Mouse (Mus musculus) forebrain, embryonic 10.5 days (tissue): ENCODE data around the gene Kcnd3. TPM values are rescaled to one million over a fixed set of nuclear protein-coding genes. Genes with fewer than 3 reads are reported as not detected.

Source experiments
- DNase-seq: peaks from one replicate; pipeline ENCODE4 v3.0.0-alpha.2; 2017; ENCODE audit warnings: low spot score; ENCODE audit errors: extremely low spot score
- H3K27ac ChIP-seq: fragments of 300-500 bp; sonication (generic); 2 replicates; pipeline ENCODE4 v1.5.1; 2016; ENCODE audit warnings: mild to moderate bottlenecking
- H3K27me3 ChIP-seq: fragments of 300-500 bp; sonication (generic); 2 replicates; pipeline ENCODE4 v1.6.1; 2016; ENCODE audit warnings: mild to moderate bottlenecking; ENCODE audit not compliant: poor library complexity, severe bottlenecking
- H3K36me3 ChIP-seq: fragments of 300-500 bp; sonication (generic); replicated peaks from 2 replicates; pipeline ENCODE4 v1.6.1; 2016; ENCODE audit warnings: mild to moderate bottlenecking, moderate library complexity
- H3K4me1 ChIP-seq: fragments of 300-500 bp; sonication (generic); 2 replicates; pipeline ENCODE4 v1.6.1; 2016
- H3K4me3 ChIP-seq: fragments of 300-500 bp; sonication (generic); 2 replicates; pipeline ENCODE4 v1.5.1; 2016; ENCODE audit warnings: mild to moderate bottlenecking, moderate library complexity
- H3K9me3 ChIP-seq: fragments of 300-500 bp; sonication (generic); 2 replicates; pipeline ENCODE4 v1.6.1; 2016; ENCODE audit warnings: mild to moderate bottlenecking, moderate library complexity
- WGBS: fragments of 180-500 bp; shearing (Covaris S2); methylation state at CpG from one replicate; pipeline ENCODE4 v1.1.7; 2016; 5-methylcytosine and 5-hydroxymethylcytosine counted together
- polyA plus RNA-seq: library from polyadenylated mRNA; unstranded; fragments of >200 nt; fragmentation: Nextera tagmentation; extraction: Ambion mirVana; gene quantifications from 2 replicates; pipeline ENCODE4 v1.2.1, GENCODE M21; 2016

The Kcnd3 gene
- polyA plus RNA-seq, 1 experiment from 2014 or later = 0.31 TPM

GRCm38 (mm10) chr3:105423427-105423826 lies 28.7 kb upstream of the Kcnd3 start:
- Histone ChIP-seq H3K4me3 (no peak overlapping the region), H3K27me3 (no peaks in the 10 kb centered on the region), H3K4me1 (peaks cover 7% of the 10 kb centered on the region; the same call in 1 of the 2 replicates), H3K9me3 (peaks cover 5% of the 10 kb centered on the region; the same call in 1 of the 2 replicates), H3K27ac (no peak overlapping the region), H3K36me3 (no peaks in the 10 kb centered on the region)
- no peak for DNase-seq
- WGBS = 59% methylated on average over 4 of the region's 4 CpGs

GRCm38 (mm10) chr3:105428586-105428985 lies 23.5 kb upstream of the Kcnd3 start:
- H3K4me3 ChIP-seq = no peak overlapping the region
- no peak overlapping the region for H3K27ac ChIP-seq
- peaks cover 7% of the 10 kb centered on the region; the same call in 1 of the 2 replicates for H3K4me1 ChIP-seq
- no peak for DNase-seq
- H3K9me3 ChIP-seq = no peaks in the 10 kb centered on the region
- H3K36me3 ChIP-seq = no peaks in the 10 kb centered on the region
- no peaks in the 10 kb centered on the region for H3K27me3 ChIP-seq

- H3K27ac ChIP-seq = no peak overlapping the region
- no peaks in the 10 kb centered on the region for H3K9me3 ChIP-seq
- no peak for DNase-seq
- H3K36me3 ChIP-seq = no peaks in the 10 kb centered on the region
- WGBS = 76% methylated on average over 2 of the region's 2 CpGs
- H3K27me3 ChIP-seq = no peaks in the 10 kb centered on the region
- no peak overlapping the region for H3K4me3 ChIP-seq
- no peaks in the 10 kb centered on the region for H3K4me1 ChIP-seq
Observed at GRCm38 (mm10) chr3:105436383-105436782, 15.7 kb upstream of the Kcnd3 start.

GRCm38 (mm10) chr3:105436971-105437370 lies 15.2 kb upstream of the Kcnd3 start:
- Histone ChIP-seq H3K27me3 (no peaks in the 10 kb centered on the region), H3K4me3 (no peak overlapping the region), H3K9me3 (no peaks in the 10 kb centered on the region), H3K36me3 (no peaks in the 10 kb centered on the region), H3K27ac (no peak overlapping the region), H3K4me1 (no peaks in the 10 kb centered on the region)
- WGBS = 88% methylated on average over 11 of the region's 11 CpGs
- DNase-seq = no peak

- Histone ChIP-seq H3K9me3 (no peaks in the 10 kb centered on the region), H3K36me3 (no peaks in the 10 kb centered on the region), H3K4me3 (no peak overlapping the region), H3K27ac (no peak overlapping the region), H3K4me1 (no peaks in the 10 kb centered on the region), H3K27me3 (no peaks in the 10 kb centered on the region)
- no peak for DNase-seq
- 75% methylated on average over 4 of the region's 4 CpGs for WGBS
Observed at GRCm38 (mm10) chr3:105440873-105441495, 11.1 kb upstream of the Kcnd3 start.

GRCm38 (mm10) chr3:105450641-105451470 lies 1.3 kb upstream of the Kcnd3 start:
- peaks cover 77% of the 10 kb centered on the region for H3K27me3 ChIP-seq
- WGBS = 1% methylated on average over 22 of the region's 22 CpGs

GRCm38 (mm10) chr3:105452556-105453213 lies 555 bp downstream of the Kcnd3 start:
- Histone ChIP-seq H3K4me3 (peak overlapping the region; percentile 76), H3K4me1 (peaks cover 34% of the 10 kb centered on the region), H3K27me3 (peaks cover 80% of the 10 kb centered on the region), H3K27ac (peak overlapping the region; percentile 84), H3K9me3 (no peaks in the 10 kb centered on the region), H3K36me3 (no peaks in the 10 kb centered on the region)
- WGBS = under 1% methylated on average over 58 of the region's 60 CpGs
- DNase-seq = peak; percentile 56

More at GRCm38 (mm10) chr3:105450641-105451470, 1.3 kb upstream of the Kcnd3 start:
- peak; percentile 49 for DNase-seq
- H3K4me1 ChIP-seq = peaks cover 34% of the 10 kb centered on the region
- no peaks in the 10 kb centered on the region for H3K9me3 ChIP-seq
- H3K36me3 ChIP-seq = no peaks in the 10 kb centered on the region
- peak overlapping the region; percentile 76 for H3K4me3 ChIP-seq
- H3K27ac ChIP-seq = no peak overlapping the region

- H3K36me3 ChIP-seq = no peaks in the 10 kb centered on the region
- 0 out of 2 replicates have a peak overlapping the region, but pooled peaks have one; percentile 84 for H3K27ac ChIP-seq
- H3K9me3 ChIP-seq = no peaks in the 10 kb centered on the region
- DNase-seq = no peak
- H3K27me3 ChIP-seq = peaks cover 78% of the 10 kb centered on the region
- H3K4me3 ChIP-seq = peak overlapping the region; percentile 76
- WGBS = 3% methylated on average over 19 of the region's 19 CpGs
- H3K4me1 ChIP-seq = peaks cover 34% of the 10 kb centered on the region
Observed at GRCm38 (mm10) chr3:105453214-105453950, 1.3 kb downstream of the Kcnd3 start.

GRCm38 (mm10) chr3:105457657-105458056 lies 5.5 kb downstream of the Kcnd3 start:
- no peak overlapping the region for H3K27ac ChIP-seq
- 84% methylated on average over 4 of the region's 4 CpGs for WGBS
- no peak for DNase-seq
- no peak overlapping the region for H3K4me3 ChIP-seq
- no peaks in the 10 kb centered on the region for H3K36me3 ChIP-seq
- H3K9me3 ChIP-seq = no peaks in the 10 kb centered on the region
- peaks cover 13% of the 10 kb centered on the region for H3K4me1 ChIP-seq
- peaks cover 35% of the 10 kb centered on the region for H3K27me3 ChIP-seq

- 82% methylated on average over 8 of the region's 8 CpGs for WGBS
- Histone ChIP-seq H3K36me3 (no peaks in the 10 kb centered on the region), H3K27ac (no peak overlapping the region), H3K9me3 (no peaks in the 10 kb centered on the region), H3K4me1 (no peaks in the 10 kb centered on the region), H3K27me3 (no peaks in the 10 kb centered on the region), H3K4me3 (no peak overlapping the region)
- DNase-seq = no peak
Observed at GRCm38 (mm10) chr3:105466538-105466937, 14.4 kb downstream of the Kcnd3 start.

- Histone ChIP-seq H3K36me3 (no peaks in the 10 kb centered on the region), H3K4me3 (no peak overlapping the region), H3K9me3 (no peaks in the 10 kb centered on the region), H3K27ac (no peak overlapping the region), H3K4me1 (no peaks in the 10 kb centered on the region), H3K27me3 (no peaks in the 10 kb centered on the region)
- DNase-seq = no peak
- 95% methylated on average over 1 of the region's 1 CpGs for WGBS
Observed at GRCm38 (mm10) chr3:105472564-105472963, 20.4 kb downstream of the Kcnd3 start.

GRCm38 (mm10) chr3:105476408-105476807 lies 24.3 kb downstream of the Kcnd3 start:
- Histone ChIP-seq H3K4me1 (peaks cover 5% of the 10 kb centered on the region; the same call in 1 of the 2 replicates), H3K4me3 (no peak overlapping the region), H3K27me3 (no peaks in the 10 kb centered on the region), H3K27ac (no peak overlapping the region), H3K9me3 (no peaks in the 10 kb centered on the region), H3K36me3 (no peaks in the 10 kb centered on the region)
- no peak for DNase-seq
- 95% methylated on average over 1 of the region's 1 CpGs for WGBS
